ENCODE assay signal across 8 mouse cellular contexts in genomic region chr7:142482256-142482609, GRCm38 (mm10). TPM values are rescaled to one million over a fixed set of nuclear protein-coding genes. Genes with fewer than 3 reads are reported as not detected.
DNase-seq lines count a peak whose midpoint lies in the region; ATAC-seq lines count a peak whose summit lies in the region.

No protein-coding gene starts in this region.

- no peaks in the 10 kb centered on the region for H3K9me3 ChIP-seq in heart, embryonic 12.5 days (replicated peaks)
- H3K9me3 ChIP-seq in liver, embryonic 12.5 days (replicated peaks): no peaks in the 10 kb centered on the region

- 0 out of 2 replicates have a peak, but pooled peaks cover 8% of the 10 kb centered on the region for H3K36me3 ChIP-seq in heart, embryonic 12.5 days
- H3K36me3 ChIP-seq in liver, embryonic 12.5 days: no peaks in the 10 kb centered on the region

- peak overlapping the region; percentile 80 for H3K9ac ChIP-seq in heart, embryonic 12.5 days
- H3K9ac ChIP-seq in liver, embryonic 12.5 days: no peak overlapping the region

- H3K27me3 ChIP-seq in heart, embryonic 12.5 days (replicated peaks): no peaks in the 10 kb centered on the region
- peaks cover 45% of the 10 kb centered on the region for H3K27me3 ChIP-seq in liver, embryonic 12.5 days (replicated peaks)

- peak overlapping the region; percentile 56 for H3K4me2 ChIP-seq in heart, embryonic 12.5 days
- no peak overlapping the region for H3K4me2 ChIP-seq in liver, embryonic 12.5 days

- peak; percentile 29 for DNase-seq in CD4-positive, CD25-positive, alpha-beta regulatory T cell, adult 2 months (ENCODE audit: low read depth, low spot score)
- DNase-seq in MN1 (ENCODE audit: low spot score): peak; percentile 61
- no peak for DNase-seq in ovary, postnatal 14 days (ENCODE audit: low spot score)
- no peak for DNase-seq in left cerebral cortex, postnatal 14 days (ENCODE audit: low spot score in 2 of 2)
- DNase-seq in gastrocnemius, postnatal 10 days: no peak
- DNase-seq in left cerebral cortex, adult 9 months (ENCODE audit: low spot score in 2 of 2): no peak

- H3K27ac ChIP-seq in heart, embryonic 12.5 days (ENCODE audit: poor library complexity, severe bottlenecking): peak overlapping the region; percentile 98
- peak overlapping the region; percentile 65 for H3K27ac ChIP-seq in liver, embryonic 12.5 days

- H3K4me3 ChIP-seq in heart, embryonic 12.5 days: no peak overlapping the region
- H3K4me3 ChIP-seq in liver, embryonic 12.5 days: no peak overlapping the region

- intact Hi-C loops in left cerebral cortex, postnatal 14 days (cut with DNase I): no loop called here

- 4% methylated on average over 6 of the region's 6 CpGs for WGBS in heart, embryonic 12.5 days
- 39% methylated on average over 6 of the region's 6 CpGs for WGBS in liver, embryonic 12.5 days (ENCODE audit: insufficient replicate concordance)

- peak; percentile 17; the same call in 1 of the 2 replicates for ATAC-seq in heart, embryonic 12.5 days (ENCODE audit: insufficient number of reproducible peaks, low FRiP score)
- ATAC-seq in liver, embryonic 12.5 days: no peak

- H3K4me1 ChIP-seq in heart, embryonic 12.5 days (replicated peaks): peaks cover 79% of the 10 kb centered on the region
- H3K4me1 ChIP-seq in liver, embryonic 12.5 days: peaks cover 24% of the 10 kb centered on the region

RNA-seq across cellular contexts. Expression of gene Tnnt3, which starts 16.4 kb away (rescaled TPM):
- 6.4 and 9.3 TPM in 2 replicates for polyA plus RNA-seq in heart, embryonic 12.5 days (2016; fragmentation: Nextera tagmentation; extraction: Ambion mirVana)
- polyA plus RNA-seq in liver, embryonic 12.5 days (2016; fragmentation: Nextera tagmentation; extraction: Ambion mirVana): 0.51 TPM in 1 of 2 replicates, not detected in the other
- not detected for total RNA-seq in left cerebral cortex, postnatal 14 days (2021)
- over 10,000 TPM; 17,146 to 18,824 TPM for total RNA-seq in gastrocnemius, postnatal 10 days (2021)

RNA-seq across cellular contexts. Expression of gene Lsp1, which starts 21.6 kb away (rescaled TPM):
- 33.4 and 38.4 TPM in 2 replicates for polyA plus RNA-seq in heart, embryonic 12.5 days (2016; fragmentation: Nextera tagmentation; extraction: Ambion mirVana)
- polyA plus RNA-seq in liver, embryonic 12.5 days (2016; fragmentation: Nextera tagmentation; extraction: Ambion mirVana): 16.7 and 17.0 TPM in 2 replicates
- total RNA-seq in left cerebral cortex, postnatal 14 days (2021): 1 to 10 TPM; 6.4 to 7.7 TPM
- 10 to 100 TPM; 14.4 to 24.4 TPM for total RNA-seq in gastrocnemius, postnatal 10 days (2021)

RNA-seq across cellular contexts. Expression of gene Tnni2, which starts 40.6 kb away (rescaled TPM):
- 50.6 and 53.5 TPM in 2 replicates for polyA plus RNA-seq in heart, embryonic 12.5 days (2016; fragmentation: Nextera tagmentation; extraction: Ambion mirVana)
- polyA plus RNA-seq in liver, embryonic 12.5 days (2016; fragmentation: Nextera tagmentation; extraction: Ambion mirVana): 1.8 and 2.4 TPM in 2 replicates
- total RNA-seq in left cerebral cortex, postnatal 14 days (2021): under 1 TPM in 1 of 2 experiments, not detected in 1; 0.74 TPM
- total RNA-seq in gastrocnemius, postnatal 10 days (2021): over 10,000 TPM; 11,296 to 12,937 TPM

RNA-seq across cellular contexts. Expression of gene Syt8, which starts 47.6 kb away (rescaled TPM):
- polyA plus RNA-seq in heart, embryonic 12.5 days (2016; fragmentation: Nextera tagmentation; extraction: Ambion mirVana): 0.28 and 0.57 TPM in 2 replicates
- polyA plus RNA-seq in liver, embryonic 12.5 days (2016; fragmentation: Nextera tagmentation; extraction: Ambion mirVana): not detected in 2 replicates
- under 1 TPM in 1 of 2 experiments, not detected in 1; 0.44 TPM for total RNA-seq in left cerebral cortex, postnatal 14 days (2021)
- total RNA-seq in gastrocnemius, postnatal 10 days (2021): under 1 TPM in 1 of 2 experiments, not detected in 1; 0.36 TPM

RNA-seq across cellular contexts. Expression of gene Mrpl23, which starts 50.3 kb away (rescaled TPM):
- polyA plus RNA-seq in heart, embryonic 12.5 days (2016; fragmentation: Nextera tagmentation; extraction: Ambion mirVana): 12.0 and 15.2 TPM in 2 replicates
- 10.4 and 14.4 TPM in 2 replicates for polyA plus RNA-seq in liver, embryonic 12.5 days (2016; fragmentation: Nextera tagmentation; extraction: Ambion mirVana)
- total RNA-seq in left cerebral cortex, postnatal 14 days (2021): 1 to 10 TPM; 4.1 to 8.0 TPM
- 1 to 10 TPM; 6.4 to 7.2 TPM for total RNA-seq in gastrocnemius, postnatal 10 days (2021)

Comparison
In these comparisons a context has a peak if more than half of its experiments do, and no peak if none do; other contexts are left out.
1. DNase-seq: peak in CD4-positive, CD25-positive, alpha-beta regulatory T cell, adult 2 months (single experiment) and MN1 (single experiment); none in ovary, postnatal 14 days (single experiment), left cerebral cortex, postnatal 14 days (0 of 2), gastrocnemius, postnatal 10 days (single experiment) and left cerebral cortex, adult 9 months (0 of 2).
2. RNA of gene Tnnt3, which starts 16.4 kb away (total RNA-seq): 17,146 to 18,824 TPM in gastrocnemius, postnatal 10 days; not detected in left cerebral cortex, postnatal 14 days; every median in the first group is over 1,000 times any median in the second.
3. RNA of gene Tnni2, which starts 40.6 kb away (total RNA-seq): 11,296 to 12,937 TPM in gastrocnemius, postnatal 10 days; 0.74 TPM in left cerebral cortex, postnatal 14 days; every median in the first group is over 1,000 times any median in the second.